Mouse (Mus musculus): ENCODE measurements at regions not wholly inside any gene's neighbourhood (a gene's known extent, or its start where the extent isn't known, plus 50 kb on each side); places are given as distances from the start of the nearest gene placed in this dataset.

DNA sequence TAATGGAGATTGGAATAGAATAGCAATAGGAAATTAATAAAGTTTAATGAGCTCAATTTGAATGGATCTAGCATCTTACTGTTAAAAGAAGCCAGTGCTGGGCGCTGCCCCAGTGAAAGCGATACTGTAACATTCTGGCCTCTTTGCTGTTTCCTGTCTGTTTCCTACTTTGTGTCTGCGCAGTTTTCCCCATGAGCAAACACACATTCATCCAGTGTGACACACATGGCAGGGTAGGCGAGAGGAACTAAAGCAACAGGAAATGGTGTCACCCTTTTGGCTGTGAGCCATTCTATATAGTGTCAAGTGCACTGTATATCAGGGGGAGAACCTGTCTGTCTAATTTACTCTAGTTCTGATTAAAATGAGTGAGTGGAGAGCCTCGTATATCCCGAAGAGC is 366.2 kb downstream of the Foxo1 start:
- TF ChIP-seq CTCF (IDR thresholded peaks at IDR 0.05; ENCODE audit: low read depth, low read length): no peak
- TF ChIP-seq POLR2A (IDR thresholded peaks at IDR 0.05; ENCODE audit: borderline replicate concordance, low read depth, low read length): no peak

Data from bone marrow macrophage, adult 2 months (primary cell).